Mouse (Mus musculus) left cerebral cortex, postnatal 14 days (tissue): ENCODE results near the gene Lat. TPM values are rescaled to one million over a fixed set of nuclear protein-coding genes. Genes with fewer than 3 reads are reported as not detected.

Experiments used
- DNase-seq, 2 experiments: peaks; one replicate each; pipeline ENCODE4 v3.0.0; 2021 to 2022; ENCODE audit warnings: low spot score in 2 of 2, mixed read lengths in 1 of 2
- intact Hi-C: fragments of 180-260 bp; cut with DNase I; formaldehyde crosslinking; loops from one replicate; pipeline ENCODE4 v1.15.1; 2025
- total RNA-seq, 2 experiments: library from RNA; stranded (reverse); gene quantifications; 2 replicates each; pipeline ENCODE4 v1.2.3; 2021

The Lat gene
- total RNA-seq, 2 experiments from 2014 or later, result 0.30 to 0.33 TPM

DNA sequence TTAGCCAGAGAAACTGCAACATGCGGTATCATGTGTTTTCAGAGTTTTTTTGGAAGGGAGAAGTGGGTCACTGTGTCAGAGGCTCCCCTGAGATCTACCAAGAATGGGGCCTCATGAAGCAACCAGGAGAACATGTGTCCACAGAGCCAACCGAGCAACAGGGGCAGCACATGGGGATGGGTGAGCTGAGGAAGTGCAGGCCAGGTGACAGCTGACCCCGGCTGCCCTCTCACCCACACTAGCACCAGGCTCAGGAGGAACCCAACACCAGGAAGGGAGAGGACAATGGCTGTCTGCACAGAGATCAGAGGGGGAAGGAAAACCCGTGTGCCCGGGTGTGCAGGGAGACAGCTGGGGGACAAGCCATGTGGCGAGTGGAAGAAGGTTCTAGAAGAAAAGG lies 5.2 kb upstream of the Lat start:
- intact Hi-C loops, result no loop called here

GRCm38 (mm10) chr7:126373007-126373406 lies 3.6 kb upstream of the Lat start:
- no peak for DNase-seq
- intact Hi-C loops, result no loop called here

More for the DNA sequence above, 5.2 kb upstream of the Lat start:
- no peak for DNase-seq

GRCm38 (mm10) chr7:126368367-126368766 lies 1.0 kb downstream of the Lat start:
- intact Hi-C loops, result no loop called here
- DNase-seq, result no peak

DNA sequence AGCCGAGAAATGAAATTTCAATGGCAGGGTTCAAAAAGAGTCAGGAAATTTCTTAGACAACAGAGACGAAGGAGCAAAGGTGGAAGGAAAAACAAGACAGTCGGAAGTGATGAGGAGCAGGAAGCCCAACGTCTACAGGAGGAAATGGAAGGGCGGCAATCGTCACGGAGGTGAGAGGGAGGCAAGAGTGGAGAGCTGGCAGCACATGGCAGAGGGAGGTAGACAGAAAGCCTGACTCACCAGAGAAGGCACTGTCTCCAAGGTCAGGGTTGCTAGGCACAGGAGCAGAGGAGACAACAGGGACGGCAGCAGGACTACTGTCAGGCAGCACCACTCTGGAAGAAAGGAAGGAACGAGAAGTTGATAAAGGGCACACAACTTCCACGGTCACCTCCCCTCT lies 1.7 kb downstream of the Lat start:
- no peak for DNase-seq
- intact Hi-C loops, result no loop called here

GRCm38 (mm10) chr7:126363038-126363437 lies 6.3 kb downstream of the Lat start:
- intact Hi-C loops, result no loop called here
- no peak for DNase-seq

GRCm38 (mm10) chr7:126359049-126359448 lies 10.3 kb downstream of the Lat start:
- DNase-seq, result no peak
- intact Hi-C loops, result no loop called here

DNA sequence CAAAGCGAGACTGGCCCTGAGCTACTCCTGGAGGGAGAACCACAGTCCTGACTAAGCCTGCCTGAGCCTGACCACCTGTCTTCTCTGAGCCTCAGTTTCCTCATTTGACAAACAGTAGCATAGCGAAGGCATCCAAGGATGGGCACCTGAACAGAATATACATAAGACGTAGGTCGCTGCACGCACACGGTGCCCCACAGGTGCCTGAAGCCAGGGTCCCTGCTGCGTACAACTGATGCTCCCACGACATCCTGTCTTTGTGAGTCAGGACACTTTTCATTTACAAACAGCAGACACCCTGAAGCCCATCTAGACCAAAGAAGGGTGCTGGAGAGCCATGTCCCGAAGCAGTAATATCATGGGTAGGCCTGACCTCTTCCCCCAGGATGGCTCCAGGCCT lies 11.0 kb downstream of the Lat start:
- intact Hi-C loops, result no loop called here
- DNase-seq, result no peak

DNA sequence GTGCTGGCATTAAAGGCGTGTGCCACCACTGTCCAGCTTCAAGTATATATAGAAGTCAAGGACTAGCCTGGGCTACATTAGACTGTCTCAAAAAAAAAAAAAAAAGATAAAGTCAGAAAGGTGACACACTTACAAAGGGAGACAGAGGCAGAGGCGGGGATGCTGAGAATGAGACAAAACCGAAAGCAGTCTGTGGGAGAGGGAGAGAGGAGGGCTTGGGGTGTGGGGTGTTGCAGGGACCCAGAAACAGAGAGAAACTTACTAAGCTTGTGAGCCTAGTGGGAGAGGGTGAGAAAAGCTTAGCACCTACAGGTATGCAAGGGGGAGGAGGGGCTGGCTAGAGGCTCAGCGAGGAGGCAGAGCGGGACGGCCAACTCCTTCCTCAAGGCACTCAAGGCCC lies 11.5 kb downstream of the Lat start:
- intact Hi-C loops, result no loop called here
- no peak for DNase-seq

DNA sequence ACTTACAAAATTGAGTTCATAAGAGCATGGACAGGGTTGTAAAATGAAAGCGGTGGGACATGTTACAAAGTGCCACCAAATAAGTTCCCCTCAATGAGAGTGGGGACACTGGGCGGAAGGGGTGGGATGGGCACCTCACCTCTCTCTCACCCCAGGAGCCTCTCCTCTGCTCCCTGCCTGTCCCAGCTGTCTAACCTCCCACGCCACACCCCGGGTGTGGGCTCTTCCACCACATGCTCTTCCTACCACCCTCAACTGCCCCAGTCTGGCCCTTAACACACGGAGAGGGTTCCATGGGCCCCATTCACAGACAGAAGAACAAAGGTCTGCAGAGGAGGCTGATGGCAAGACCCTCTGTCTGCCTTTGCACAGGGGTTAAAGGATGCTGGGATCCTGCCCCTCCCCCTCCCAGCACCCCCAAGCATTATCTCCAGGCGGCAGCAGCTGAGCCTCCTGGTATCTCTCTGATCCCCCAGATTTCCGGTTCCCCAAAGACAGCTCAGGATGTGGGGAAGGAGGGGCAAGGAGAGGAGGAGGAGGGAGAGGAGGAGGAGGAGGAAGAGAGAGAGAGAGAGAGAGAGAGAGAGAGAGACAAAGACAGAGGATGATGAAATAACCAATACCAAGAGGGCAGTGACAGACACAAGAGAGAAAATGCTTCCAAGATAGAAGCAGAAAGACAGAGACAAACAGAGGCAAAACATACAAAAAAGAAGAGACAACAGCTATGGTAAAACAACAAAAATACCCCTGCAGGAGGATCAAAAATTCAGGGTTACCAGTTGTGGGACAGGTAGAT lies 12.4 kb downstream of the Lat start:
- intact Hi-C loops, result no loop called here
- DNase-seq, result no peak

DNA sequence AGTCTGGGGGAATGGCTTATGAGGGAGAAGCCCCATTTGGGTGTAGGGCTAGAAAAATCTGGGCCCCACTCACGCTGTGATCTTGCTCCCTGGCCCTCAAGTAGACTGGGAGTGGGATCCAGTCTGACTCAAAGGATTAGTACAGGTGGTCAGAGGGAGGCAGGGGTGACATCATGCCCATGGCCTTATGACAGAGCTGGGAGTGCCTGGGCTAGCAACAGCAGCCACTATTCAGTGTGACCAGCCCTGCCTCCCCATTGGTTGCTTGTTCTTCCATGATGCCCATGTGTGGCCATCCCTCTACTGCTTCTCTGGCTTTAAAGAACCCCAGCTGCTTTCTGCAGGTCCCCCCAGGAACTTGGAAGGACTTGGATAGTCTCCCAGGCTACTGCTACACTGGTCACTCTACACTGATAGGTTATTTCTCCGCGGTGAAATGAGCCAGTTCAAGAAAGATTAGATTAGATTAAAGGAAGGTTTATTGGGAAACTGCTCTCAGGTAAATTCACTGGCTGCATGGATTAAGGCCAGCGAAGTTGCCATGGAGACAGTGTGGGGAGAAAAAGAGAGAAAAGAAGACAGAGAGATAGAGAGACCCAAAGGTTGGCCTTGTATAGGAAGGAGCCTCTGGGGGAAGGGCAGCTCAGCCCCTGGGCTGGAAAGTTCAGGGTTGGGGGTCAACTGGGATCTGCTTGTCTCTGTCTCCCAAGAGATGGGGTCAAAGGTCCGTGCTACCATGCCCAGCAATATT lies 13.3 kb downstream of the Lat start:
- DNase-seq, result peak in 1 of 2 experiments; percentile 18
- intact Hi-C loops, result no loop called here

DNA sequence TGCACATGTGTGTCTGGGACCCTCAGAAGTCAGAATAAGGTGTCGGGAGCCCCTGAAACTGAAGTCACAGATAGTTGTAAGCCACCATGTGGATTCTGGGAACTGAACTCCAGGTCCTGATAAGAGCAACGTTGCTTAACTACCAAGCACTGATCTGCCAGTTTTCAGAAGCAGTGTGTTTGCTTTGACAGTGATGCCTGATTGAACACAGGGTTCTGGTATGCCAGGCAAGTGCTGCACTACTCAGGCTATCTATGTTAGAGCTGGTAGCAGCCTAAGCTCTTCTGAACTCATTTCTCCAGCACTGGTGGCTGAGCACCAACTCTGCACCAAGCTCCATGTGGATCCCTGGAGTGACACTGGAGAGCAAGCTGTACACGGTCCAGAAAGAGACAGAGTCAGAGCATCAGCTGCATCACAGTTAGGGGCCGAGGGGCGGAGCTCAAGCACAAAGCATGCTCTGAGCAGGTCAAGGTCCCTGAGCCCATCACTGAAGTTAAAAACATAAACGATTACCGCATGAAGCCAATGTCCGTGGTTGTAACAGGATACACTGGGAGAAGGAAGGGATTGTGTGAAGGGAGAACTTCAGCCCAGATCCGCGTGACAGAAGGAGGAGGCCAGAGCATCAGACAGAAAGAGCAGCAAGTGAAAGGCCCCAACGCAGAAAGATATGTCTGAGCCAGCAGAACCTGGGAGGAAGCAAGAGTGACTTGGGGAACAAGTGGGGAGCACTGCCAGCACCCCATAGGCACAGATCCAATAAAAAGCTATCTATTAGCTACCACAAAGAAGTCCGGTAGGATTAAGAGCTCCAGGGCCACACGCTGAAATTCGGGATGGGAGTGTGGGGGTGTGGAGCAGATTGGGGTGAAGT lies 14.4 kb downstream of the Lat start:
- intact Hi-C loops, result no loop called here
- DNase-seq, result no peak

- no peak for DNase-seq
- intact Hi-C loops, result no loop called here
Measured at GRCm38 (mm10) chr7:126353994-126354365, 15.4 kb downstream of the Lat start.

DNA sequence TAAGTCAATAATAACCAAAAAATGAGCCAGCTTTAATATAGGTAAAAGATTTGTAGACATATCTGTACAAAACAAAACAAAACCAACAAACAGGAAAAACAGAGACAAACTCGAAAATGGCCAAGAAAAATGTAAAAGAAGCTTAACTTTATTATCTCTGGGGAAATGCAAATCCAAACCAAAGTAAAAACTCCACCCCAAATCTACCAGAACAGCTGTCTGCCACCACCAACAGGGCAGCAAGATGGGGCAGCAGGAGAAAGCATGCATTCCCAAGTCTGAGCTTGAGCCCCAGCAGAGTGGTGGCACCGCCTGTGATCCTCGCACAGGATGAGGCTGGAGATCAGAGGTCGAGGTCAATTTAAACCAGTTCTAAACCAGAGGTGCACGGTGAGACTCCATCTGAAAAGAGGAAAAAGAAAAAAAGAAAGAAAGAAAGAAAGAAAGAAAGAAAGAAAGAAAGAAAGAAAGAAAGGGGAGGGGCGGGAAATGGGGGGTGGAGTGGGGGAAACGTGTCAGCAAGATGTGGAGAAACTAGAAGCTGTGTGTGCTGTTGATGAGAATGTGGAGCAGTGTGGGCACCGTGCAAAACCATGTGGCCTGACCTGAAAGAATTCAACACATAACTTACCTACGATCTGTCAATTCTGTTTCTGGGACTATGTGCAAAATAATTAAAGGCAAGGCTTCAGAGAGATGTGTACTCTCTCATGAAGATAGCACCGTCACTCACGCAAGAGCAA lies 15.9 kb downstream of the Lat start:
- DNase-seq, result no peak
- intact Hi-C loops, result no loop called here

DNA sequence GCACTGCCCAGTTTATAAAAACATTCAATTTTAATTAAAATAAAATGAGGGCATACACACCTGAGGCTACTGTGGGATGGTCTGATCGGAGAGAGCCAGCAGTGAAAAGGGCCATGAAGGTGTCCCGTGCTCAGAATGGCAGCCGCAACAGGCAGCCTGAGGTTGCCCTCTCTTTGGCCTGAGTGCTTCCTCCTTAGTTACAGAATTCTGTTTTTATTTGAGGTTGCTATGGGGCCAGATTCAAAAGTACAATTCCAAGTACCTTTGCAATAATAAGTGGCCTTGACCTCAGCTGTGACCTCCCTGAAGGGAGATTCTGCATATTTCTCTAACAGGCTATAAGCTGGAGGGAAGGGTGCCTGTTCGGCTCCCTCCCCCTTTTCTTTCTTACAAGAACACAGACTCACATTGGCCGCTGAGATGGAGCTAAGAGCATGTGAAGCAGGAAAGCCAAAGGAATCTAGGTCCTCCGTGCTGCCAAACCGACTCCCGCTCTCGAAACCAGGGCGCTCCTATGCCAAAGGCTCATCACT lies 17.9 kb downstream of the Lat start:
- intact Hi-C loops, result no loop called here

GRCm38 (mm10) chr7:126350748-126351418 lies 18.5 kb downstream of the Lat start:
- intact Hi-C loops, result no loop called here
- no peak for DNase-seq

More for the DNA sequence above, 17.9 kb downstream of the Lat start:
- no peak for DNase-seq

DNA sequence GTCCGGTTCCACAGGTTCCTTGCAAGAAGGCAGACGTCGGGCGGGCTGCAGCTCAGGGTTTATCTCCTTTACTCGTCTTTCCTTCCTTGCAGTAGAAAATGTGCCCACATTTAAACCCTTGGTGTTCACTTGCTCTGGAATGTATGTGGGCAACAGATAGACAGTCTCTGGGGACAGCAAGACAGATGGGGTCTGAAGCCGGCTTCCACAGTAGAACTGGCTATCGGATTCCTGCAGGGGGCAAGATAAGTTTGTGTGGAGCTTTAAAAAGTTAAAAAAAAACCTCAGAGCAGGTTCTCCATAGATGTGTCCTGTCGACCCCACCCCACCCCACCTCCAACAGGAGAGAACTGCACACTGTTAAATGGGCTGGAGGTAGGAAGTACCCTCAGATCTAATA lies 21.1 kb downstream of the Lat start:
- intact Hi-C loops, result no loop called here
- no peak for DNase-seq

DNA sequence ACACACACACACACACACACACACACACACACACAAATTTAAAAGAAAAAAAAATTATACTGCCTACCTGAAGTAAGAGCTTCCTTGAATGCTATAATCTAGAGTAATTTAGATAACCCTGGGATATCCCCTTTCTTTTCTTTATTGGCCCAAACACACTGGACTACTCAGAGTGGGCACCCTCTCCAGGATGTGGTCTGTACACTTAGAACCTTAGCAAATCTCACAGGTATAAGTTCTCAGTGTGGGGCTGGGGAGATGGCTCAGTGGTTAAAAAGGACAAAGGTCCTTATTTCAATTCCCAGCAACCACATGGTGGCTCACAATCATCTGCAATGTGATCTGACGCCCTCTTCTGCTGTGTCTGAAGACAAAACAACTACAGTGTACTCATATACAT lies 22.3 kb downstream of the Lat start:
- intact Hi-C loops, result no loop called here

DNA sequence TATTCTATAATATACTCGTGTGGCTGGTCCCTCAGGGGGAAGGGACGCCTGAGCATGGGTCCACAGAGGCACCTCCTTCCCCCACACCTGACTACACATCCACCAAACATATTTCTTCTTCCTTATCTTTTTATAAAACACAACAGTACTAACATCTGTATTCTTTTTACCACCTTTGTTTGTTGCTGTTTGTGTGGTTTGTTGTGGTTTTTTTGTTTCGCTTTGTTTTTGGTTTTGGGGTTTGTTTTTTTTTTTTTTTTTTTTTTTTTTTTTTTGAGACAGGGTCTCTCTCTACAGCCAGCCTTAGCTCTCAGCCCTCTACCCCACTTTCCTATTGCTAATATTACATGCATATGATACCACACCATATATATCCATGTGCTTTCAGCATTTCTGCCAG lies 23.4 kb downstream of the Lat start:
- intact Hi-C loops, result no loop called here
- DNase-seq, result no peak

More for the DNA sequence above, 22.3 kb downstream of the Lat start:
- no peak for DNase-seq

DNA sequence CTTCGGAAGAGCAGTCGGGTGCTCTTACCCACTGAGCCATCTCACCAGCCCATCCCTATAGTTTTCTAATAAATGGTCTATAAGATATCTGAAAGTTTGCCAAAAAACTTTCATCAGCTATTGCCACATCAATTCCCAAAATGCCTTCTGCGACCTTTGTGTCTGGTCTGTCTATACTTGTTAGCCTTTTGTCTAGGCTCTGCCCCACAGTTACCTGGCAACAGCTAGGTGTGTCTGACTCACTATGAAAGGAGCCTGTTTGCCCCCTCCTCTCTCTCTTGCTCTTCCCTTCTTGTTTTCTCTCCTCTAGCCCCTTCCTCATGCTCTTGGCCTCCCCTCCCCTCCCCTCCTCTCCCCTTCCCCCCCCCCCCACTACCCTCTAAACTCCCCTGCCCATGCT lies 23.8 kb downstream of the Lat start:
- DNase-seq, result no peak

More for the DNA sequence above, 23.8 kb downstream of the Lat start:
- intact Hi-C loops, result no loop called here
